Mouse (Mus musculus) embryonic facial prominence, embryonic 13.5 days (tissue): Measurements from ENCODE around the gene Echdc2. TPM values are rescaled to one million over a fixed set of nuclear protein-coding genes. Genes with fewer than 3 reads are reported as not detected.
"Not testable (repeated sequence)": the region's sequence is repeated elsewhere in the genome, so short reads cannot be mapped to it uniquely, and the experiment has no call there.

Source experiments
- ATAC-seq: fragments of 200-750 bp; cut with Nextera tagmentation; 2 replicates; pipeline ENCODE4 v1.8.0; 2017; ENCODE audit warnings: low read depth; ENCODE audit not compliant: insufficient number of reproducible peaks, insufficient read depth, low FRiP score, low TSS enrichment
- H3K27ac ChIP-seq: fragments of 300-500 bp; sonication (generic); 2 replicates; pipeline ENCODE4 v1.5.1; 2015; ENCODE audit warnings: moderate library complexity, mild to moderate bottlenecking, inconsistent platforms
- H3K27me3 ChIP-seq: fragments of 300-500 bp; sonication (generic); 2 replicates; pipeline ENCODE4 v1.6.1; 2015; ENCODE audit warnings: mild to moderate bottlenecking, inconsistent platforms
- H3K36me3 ChIP-seq: fragments of 300-500 bp; sonication (generic); 2 replicates; pipeline ENCODE4 v1.6.1; 2015; ENCODE audit warnings: mild to moderate bottlenecking, inconsistent platforms
- H3K4me1 ChIP-seq: fragments of 300-500 bp; sonication (generic); 2 replicates; pipeline ENCODE4 v1.6.1; 2015; ENCODE audit warnings: inconsistent platforms
- H3K4me2 ChIP-seq: fragments of 300-500 bp; sonication (generic); 2 replicates; pipeline ENCODE4 v1.6.1; 2015; ENCODE audit warnings: moderate library complexity, mild to moderate bottlenecking, inconsistent platforms
- H3K4me3 ChIP-seq: fragments of 300-500 bp; sonication (generic); 2 replicates; pipeline ENCODE4 v1.5.1; 2015; ENCODE audit warnings: mild to moderate bottlenecking, inconsistent platforms
- H3K9ac ChIP-seq: fragments of 300-500 bp; sonication (generic); 2 replicates; pipeline ENCODE4 v1.6.1; 2015; ENCODE audit warnings: mild to moderate bottlenecking, inconsistent platforms
- H3K9me3 ChIP-seq: fragments of 300-500 bp; sonication (generic); 2 replicates; pipeline ENCODE4 v1.6.1; 2016; ENCODE audit warnings: inconsistent platforms
- WGBS: fragments of 180-500 bp; shearing (Covaris S2); methylation state at CpG from one replicate; pipeline ENCODE4 v1.1.7; 2015; ENCODE audit warnings: mixed read lengths; 5-methylcytosine and 5-hydroxymethylcytosine counted together
- polyA plus RNA-seq: library from polyadenylated mRNA; unstranded; fragments of >200 nt; fragmentation: Nextera tagmentation; extraction: Ambion mirVana; gene quantifications from 2 replicates; pipeline ENCODE4 v1.2.1, GENCODE M21; 2015

Gene Echdc2
- polyA plus RNA-seq, 1 experiment from 2014 or later = 47.9 TPM

DNA sequence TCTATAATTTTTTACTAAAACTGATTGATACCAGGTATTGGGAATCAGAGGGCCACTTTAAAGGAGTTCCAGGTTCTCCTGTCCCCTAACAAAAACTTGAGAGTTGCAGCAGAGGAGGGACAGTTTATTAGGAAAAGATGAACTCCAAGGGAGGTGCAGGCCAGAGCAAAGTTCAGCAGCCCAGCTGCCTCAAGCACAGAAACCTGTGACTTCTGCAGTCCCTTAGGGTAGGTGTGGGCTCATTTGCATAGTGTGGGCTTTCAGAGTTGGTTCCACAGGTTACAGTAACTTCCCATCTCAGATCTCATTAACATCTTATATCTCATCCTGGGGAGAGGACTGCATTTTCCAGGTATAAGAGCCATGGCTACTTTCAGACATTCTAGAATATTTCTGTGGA lies 21.5 kb upstream of the Echdc2 start:
- no peak overlapping the region for H3K4me3 ChIP-seq
- H3K4me2 ChIP-seq = no peak overlapping the region
- no peak overlapping the region for H3K27ac ChIP-seq
- H3K27me3 ChIP-seq = no peaks in the 10 kb centered on the region
- H3K9me3 ChIP-seq = 0 out of 2 replicates have a peak, but pooled peaks cover 5% of the 10 kb centered on the region
- no peaks in the 10 kb centered on the region for H3K36me3 ChIP-seq
- no peaks in the 10 kb centered on the region for H3K4me1 ChIP-seq
- no peak overlapping the region for H3K9ac ChIP-seq
- ATAC-seq = no peak

- Histone ChIP-seq H3K27ac (no peak within 1 kb of the TSS), H3K4me1 (no peaks in the 10 kb centered on the region), H3K4me3 (no peak within 1 kb of the TSS), H3K36me3 (no peaks in the 10 kb centered on the region), H3K27me3 (no peaks in the 10 kb centered on the region), H3K9me3 (0 out of 2 replicates have a peak, but pooled peaks cover 5% of the 10 kb centered on the region), H3K4me2 (no peak within 1 kb of the TSS), H3K9ac (no peak within 1 kb of the TSS)
- ATAC-seq = no peak
- WGBS = 75% methylated on average over 1 of the region's 1 CpGs
Measured at GRCm38 (mm10) chr4:108144880-108145279, 20.4 kb upstream of the Echdc2 start, which contains the start of gene Scp2. Gene Scp2 (minus strand): TSS chr4:108144998.

DNA sequence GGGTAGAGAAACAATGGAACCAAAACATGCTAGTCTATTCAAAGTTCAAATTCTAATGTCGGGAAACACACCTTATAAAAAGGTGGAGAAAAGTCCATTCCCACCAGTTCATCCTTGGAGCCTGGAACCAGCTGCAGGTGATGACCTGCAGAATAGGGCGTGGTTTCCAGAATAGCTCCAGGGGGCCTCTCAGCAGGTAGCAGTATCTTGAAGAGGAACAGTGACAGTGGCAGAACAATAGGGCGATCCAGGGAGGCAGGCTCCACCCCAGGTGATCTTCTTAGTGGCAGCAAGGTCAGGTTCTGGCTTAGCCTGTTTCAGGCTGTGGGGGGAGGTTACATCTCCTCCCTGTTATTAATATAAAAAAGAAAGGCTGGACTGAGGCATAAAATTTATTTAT lies 19.7 kb upstream of the Echdc2 start:
- WGBS = 30% methylated on average over 3 of the region's 3 CpGs

DNA sequence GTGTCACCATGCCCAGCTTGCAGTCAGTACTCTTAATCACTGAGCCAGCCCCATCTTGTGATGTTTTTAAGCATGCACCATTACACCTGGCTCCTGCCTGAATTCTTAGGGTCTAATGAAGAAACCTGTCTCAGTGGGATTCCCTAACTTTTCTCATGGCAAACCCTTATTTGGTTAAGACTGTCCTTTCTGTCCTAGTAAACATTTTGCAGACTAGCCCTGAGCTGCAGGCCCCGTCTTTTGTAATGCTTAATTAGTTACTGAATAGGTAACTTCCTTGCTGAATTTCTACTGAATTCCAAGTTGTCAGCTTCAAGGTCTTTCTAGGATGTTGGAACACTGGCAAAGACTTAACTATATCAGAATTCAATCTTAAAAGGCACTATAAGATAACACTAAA lies 10.1 kb upstream of the Echdc2 start:
- WGBS = 79% methylated on average over 1 of the region's 1 CpGs
- not testable (repeated sequence) for H3K27ac ChIP-seq

More for the DNA sequence above, 19.7 kb upstream of the Echdc2 start:
- not testable (repeated sequence) for H3K27ac ChIP-seq, H3K27me3 ChIP-seq, H3K36me3 ChIP-seq, ATAC-seq, H3K4me2 ChIP-seq, H3K9ac ChIP-seq, H3K4me3 ChIP-seq, H3K4me1 ChIP-seq, H3K9me3 ChIP-seq

GRCm38 (mm10) chr4:108161936-108162335 lies 3.3 kb upstream of the Echdc2 start:
- H3K4me2 ChIP-seq = no peak overlapping the region
- H3K9me3 ChIP-seq = no peaks in the 10 kb centered on the region
- 91% methylated on average over 8 of the region's 8 CpGs for WGBS
- H3K4me3 ChIP-seq = no peak overlapping the region
- H3K27me3 ChIP-seq = peaks cover 12% of the 10 kb centered on the region
- ATAC-seq = no peak
- H3K36me3 ChIP-seq = no peaks in the 10 kb centered on the region
- H3K27ac ChIP-seq = no peak overlapping the region
- no peak overlapping the region for H3K9ac ChIP-seq
- 0 out of 2 replicates have a peak, but pooled peaks cover 4% of the 10 kb centered on the region for H3K4me1 ChIP-seq

More for the DNA sequence above, 10.1 kb upstream of the Echdc2 start:
- H3K4me2 ChIP-seq, H3K27me3 ChIP-seq, H3K36me3 ChIP-seq, H3K9ac ChIP-seq, H3K4me1 ChIP-seq, ATAC-seq, H3K9me3 ChIP-seq, H3K4me3 ChIP-seq: not testable (repeated sequence)

DNA sequence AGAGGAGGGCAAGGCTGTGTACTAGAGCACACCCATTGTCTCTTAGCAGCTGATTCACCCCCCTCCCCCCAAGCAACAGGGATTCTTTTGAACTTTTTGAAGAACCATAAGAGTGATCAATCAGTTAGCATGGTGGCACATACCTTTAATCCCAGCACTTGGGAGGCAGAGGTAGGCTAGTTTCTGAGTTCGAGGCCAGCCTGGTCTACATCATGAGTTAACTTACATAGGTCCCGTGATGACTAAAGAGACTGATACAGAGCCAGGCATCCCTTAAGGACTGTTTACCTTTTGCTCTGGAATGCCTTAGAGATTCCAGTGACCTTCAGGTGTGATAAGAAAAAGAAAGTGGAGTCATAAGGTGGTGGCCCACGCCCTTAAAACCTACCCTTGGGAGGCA lies 1.9 kb upstream of the Echdc2 start:
- Histone ChIP-seq H3K4me1 (0 out of 2 replicates have a peak, but pooled peaks cover 4% of the 10 kb centered on the region), H3K27me3 (peaks cover 12% of the 10 kb centered on the region), H3K9ac (no peak overlapping the region), H3K36me3 (no peaks in the 10 kb centered on the region), H3K4me3 (no peak overlapping the region), H3K9me3 (no peaks in the 10 kb centered on the region), H3K27ac (no peak overlapping the region), H3K4me2 (no peak overlapping the region)
- WGBS = 85% methylated on average over 3 of the region's 3 CpGs
- no peak for ATAC-seq

GRCm38 (mm10) chr4:108166874-108167273 lies 1.6 kb downstream of the Echdc2 start:
- ATAC-seq = no peak
- Histone ChIP-seq H3K9me3 (no peaks in the 10 kb centered on the region), H3K27me3 (peaks cover 12% of the 10 kb centered on the region), H3K9ac (no peak overlapping the region), H3K36me3 (peaks cover 22% of the 10 kb centered on the region), H3K4me1 (0 out of 2 replicates have a peak, but pooled peaks cover 4% of the 10 kb centered on the region), H3K27ac (no peak overlapping the region), H3K4me2 (no peak overlapping the region), H3K4me3 (no peak overlapping the region)
- 80% methylated on average over 4 of the region's 4 CpGs for WGBS

- peak overlapping the region; percentile 7; the same call in 1 of the 2 replicates for H3K27ac ChIP-seq
- H3K9ac ChIP-seq = no peak overlapping the region
- peaks cover 28% of the 10 kb centered on the region for H3K36me3 ChIP-seq
- no peak overlapping the region for H3K4me2 ChIP-seq
- H3K4me1 ChIP-seq = 0 out of 2 replicates have a peak, but pooled peaks cover 4% of the 10 kb centered on the region
- no peak overlapping the region for H3K4me3 ChIP-seq
- 68% methylated on average over 6 of the region's 6 CpGs for WGBS
- ATAC-seq = no peak
- H3K9me3 ChIP-seq = no peaks in the 10 kb centered on the region
- H3K27me3 ChIP-seq = peaks cover 12% of the 10 kb centered on the region
Measured at GRCm38 (mm10) chr4:108168056-108168455, 2.8 kb downstream of the Echdc2 start.

DNA sequence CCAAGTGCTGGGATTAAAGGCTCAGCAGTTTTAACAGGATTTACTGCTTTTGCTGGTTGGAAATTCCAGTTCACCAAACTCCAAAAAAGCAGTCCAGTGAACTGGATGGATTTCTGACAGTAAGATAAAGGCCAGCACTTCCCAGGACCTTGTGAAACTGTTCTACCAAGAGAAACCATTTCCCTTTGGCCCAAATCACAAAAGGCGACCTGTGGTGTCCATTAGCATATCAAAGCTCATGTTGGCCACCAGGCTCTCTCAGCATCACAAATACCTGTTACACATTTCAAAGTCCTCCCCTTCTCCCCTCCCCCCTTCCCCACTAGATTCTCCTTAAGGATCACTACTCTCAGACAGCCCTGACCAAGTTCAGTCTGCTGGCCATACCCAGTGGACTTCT lies 17.0 kb downstream of the Echdc2 start:
- no peak overlapping the region for H3K9ac ChIP-seq
- peaks cover 16% of the 10 kb centered on the region; the same call in 1 of the 2 replicates for H3K36me3 ChIP-seq
- H3K4me3 ChIP-seq = no peak overlapping the region
- H3K4me2 ChIP-seq = no peak overlapping the region
- no peak for ATAC-seq
- H3K27me3 ChIP-seq = no peaks in the 10 kb centered on the region
- H3K27ac ChIP-seq = no peak overlapping the region
- WGBS = 43% methylated on average over 1 of the region's 1 CpGs
- no peaks in the 10 kb centered on the region for H3K4me1 ChIP-seq
- H3K9me3 ChIP-seq = no peaks in the 10 kb centered on the region

GRCm38 (mm10) chr4:108192821-108193323 lies 27.6 kb downstream of the Echdc2 start:
- Histone ChIP-seq H3K4me1 (peaks cover 5% of the 10 kb centered on the region; the same call in 1 of the 2 replicates), H3K27ac (no peak overlapping the region), H3K9ac (no peak overlapping the region), H3K27me3 (no peaks in the 10 kb centered on the region), H3K4me2 (no peak overlapping the region), H3K9me3 (no peaks in the 10 kb centered on the region), H3K4me3 (no peak overlapping the region), H3K36me3 (no peaks in the 10 kb centered on the region)
- WGBS = 71% methylated on average over 2 of the region's 2 CpGs
- no peak for ATAC-seq

GRCm38 (mm10) chr4:108196277-108196855 lies 31.1 kb downstream of the Echdc2 start:
- Histone ChIP-seq H3K36me3 (no peaks in the 10 kb centered on the region), H3K27me3 (no peaks in the 10 kb centered on the region), H3K9me3 (no peaks in the 10 kb centered on the region), H3K4me2 (no peak overlapping the region), H3K9ac (0 out of 2 replicates have a peak overlapping the region, but pooled peaks have one; percentile 27), H3K27ac (peak overlapping the region; percentile 66), H3K4me3 (no peak overlapping the region), H3K4me1 (peaks cover 5% of the 10 kb centered on the region; the same call in 1 of the 2 replicates)
- ATAC-seq = no peak
- WGBS = 50% methylated on average over 6 of the region's 6 CpGs

GRCm38 (mm10) chr4:108199236-108199635 lies 34.0 kb downstream of the Echdc2 start:
- H3K9ac ChIP-seq = no peak overlapping the region
- no peaks in the 10 kb centered on the region for H3K36me3 ChIP-seq
- no peak overlapping the region for H3K4me2 ChIP-seq
- 66% methylated on average over 2 of the region's 2 CpGs for WGBS
- no peak overlapping the region for H3K4me3 ChIP-seq
- no peaks in the 10 kb centered on the region for H3K9me3 ChIP-seq
- ATAC-seq = no peak
- H3K27me3 ChIP-seq = no peaks in the 10 kb centered on the region
- no peak overlapping the region for H3K27ac ChIP-seq
- H3K4me1 ChIP-seq = peaks cover 5% of the 10 kb centered on the region; the same call in 1 of the 2 replicates
